Mouse (Mus musculus) ovary, adult 10 weeks (tissue): ENCODE results near the gene Gm8127. TPM values are rescaled to one million over a fixed set of nuclear protein-coding genes. Genes with fewer than 3 reads are reported as not detected.

Experiments used
- polyA plus RNA-seq: library from polyadenylated mRNA; stranded (reverse); fragments of 350-450 nt; fragmentation: Illumina TruSeq; extraction: RNeasy Lipid Tissue Mini Kit (QIAGEN cat#74804); gene quantifications from one replicate; pipeline ENCODE4 v1.2.3, GENCODE M21; 2014

Gm8127 gene
- polyA plus RNA-seq: not detected

GRCm38 (mm10) chr14:43293503-43293902 is at the start of gene Gm8127:
Gm8127 (minus strand) TSS chr14:43293832.

GRCm38 (mm10) chr14:43274986-43275511 is 18.6 kb downstream of the Gm8127 start, which contains the start of gene Gm9732:
Gm9732 (plus strand) TSS chr14:43275036.

GRCm38 (mm10) chr14:43258349-43258748 is 35.3 kb downstream of the Gm8127 start, which contains the start of gene Gm8126:
Gm8126 (plus strand) TSS chr14:43258649.

Other genes starting within 250 kb of the Gm8127 start
- gene Gm8094, start 217.2 kb downstream of the Gm8127 start, polyA plus RNA-seq: not detected
- not detected for gene Gm8104, start 193.2 kb downstream of the Gm8127 start, polyA plus RNA-seq
- gene Gm7233, start 114.0 kb downstream of the Gm8127 start, polyA plus RNA-seq: not detected
- not detected for gene Gm8122, start 58.5 kb downstream of the Gm8127 start, polyA plus RNA-seq
- gene Gm8126, start 35.2 kb downstream of the Gm8127 start, polyA plus RNA-seq: not detected
- not detected for gene Gm9732, start 18.8 kb downstream of the Gm8127 start, polyA plus RNA-seq
- not detected for gene 1700001F09Rik, start 54.0 kb upstream of the Gm8127 start, polyA plus RNA-seq
- gene Gm8138, start 122.5 kb upstream of the Gm8127 start, polyA plus RNA-seq: not detected
- not detected for gene Gm5799, start 249.7 kb upstream of the Gm8127 start, polyA plus RNA-seq